Mouse (Mus musculus) brain, embryonic 14.5 days (tissue): ENCODE data around the gene Zfp106. TPM values are rescaled to one million over a fixed set of nuclear protein-coding genes. Genes with fewer than 3 reads are reported as not detected.
A peak's percentile ranks its signal among the peaks of the same experiment; 100 is the strongest.
"Not testable (repeated sequence)": the region's sequence is repeated elsewhere in the genome, so short reads cannot be mapped to it uniquely, and the experiment has no call there.

Experiments
- DNase-seq: peaks from one replicate; pipeline ENCODE4 v3.0.0-alpha.2; 2011; ENCODE audit warnings: low read depth
- CTCF ChIP-seq: fragments of 200-500 bp; IDR thresholded peaks from 2 replicates; pipeline ENCODE4 v1.5.1; 2012; ENCODE audit warnings: inconsistent platforms, mild to moderate bottlenecking, moderate library complexity, borderline replicate concordance; ENCODE audit not compliant: insufficient read depth, insufficient read length; ENCODE audit errors: extremely low read depth
- POLR2A ChIP-seq: fragments of 200-500 bp; IDR thresholded peaks from 2 replicates; pipeline ENCODE4 v1.6.1; 2012; ENCODE audit warnings: mild to moderate bottlenecking, inconsistent platforms, borderline replicate concordance; ENCODE audit not compliant: poor library complexity, insufficient read depth, insufficient read length, severe bottlenecking; ENCODE audit errors: extremely low read depth
- polyA plus RNA-seq: library from polyadenylated mRNA; depleted of rRNA; stranded (reverse); fragments of >200 nt; gene quantifications from 2 replicates; pipeline ENCODE4 v1.2.3, GENCODE M21; 2012; rRNA removed

Zfp106 gene
- polyA plus RNA-seq, result 44.6 and 53.8 TPM in 2 replicates

DNA sequence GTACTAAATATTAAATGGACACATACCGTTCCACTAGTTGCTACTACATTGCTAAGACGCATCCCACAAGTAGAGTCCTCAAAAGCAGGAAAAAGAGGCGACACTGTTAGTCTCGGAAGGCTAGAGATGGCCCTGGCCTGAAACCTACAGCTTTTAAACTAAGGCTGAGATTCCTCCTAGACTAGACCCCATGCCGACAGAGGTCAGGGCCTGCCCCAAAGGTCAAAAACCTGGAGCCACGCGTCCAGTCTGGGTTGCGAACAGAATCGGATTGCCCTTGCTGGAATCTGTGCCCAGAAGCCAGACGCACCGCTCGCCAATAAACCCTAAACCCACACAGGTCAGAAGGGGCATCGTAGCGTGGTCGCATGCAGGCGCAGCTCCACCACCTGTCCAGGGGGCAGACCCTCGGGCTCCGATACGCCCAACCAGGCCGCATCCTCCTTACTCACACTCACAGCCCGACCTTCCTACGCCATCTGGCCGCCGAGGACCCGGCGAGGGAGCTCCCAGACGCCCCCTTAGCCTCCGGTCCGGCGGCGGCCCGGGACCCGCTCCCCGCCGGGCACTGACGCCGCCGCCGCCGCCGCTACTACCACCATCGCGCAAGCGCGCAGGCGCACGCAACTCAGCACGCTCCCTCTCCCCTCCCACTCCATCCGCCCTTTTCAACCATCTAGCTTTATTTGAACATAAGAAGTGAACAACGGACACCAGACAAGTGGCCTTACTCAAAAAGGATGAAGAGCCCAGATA lies at the start of gene Zfp106:
Zfp106 (minus strand) TSS at position 609 of the 756 bp plus-strand sequence.
- TF ChIP-seq CTCF, result no peak
- TF ChIP-seq POLR2A, result peak; percentile 85
- peak; percentile 97 for DNase-seq

DNA sequence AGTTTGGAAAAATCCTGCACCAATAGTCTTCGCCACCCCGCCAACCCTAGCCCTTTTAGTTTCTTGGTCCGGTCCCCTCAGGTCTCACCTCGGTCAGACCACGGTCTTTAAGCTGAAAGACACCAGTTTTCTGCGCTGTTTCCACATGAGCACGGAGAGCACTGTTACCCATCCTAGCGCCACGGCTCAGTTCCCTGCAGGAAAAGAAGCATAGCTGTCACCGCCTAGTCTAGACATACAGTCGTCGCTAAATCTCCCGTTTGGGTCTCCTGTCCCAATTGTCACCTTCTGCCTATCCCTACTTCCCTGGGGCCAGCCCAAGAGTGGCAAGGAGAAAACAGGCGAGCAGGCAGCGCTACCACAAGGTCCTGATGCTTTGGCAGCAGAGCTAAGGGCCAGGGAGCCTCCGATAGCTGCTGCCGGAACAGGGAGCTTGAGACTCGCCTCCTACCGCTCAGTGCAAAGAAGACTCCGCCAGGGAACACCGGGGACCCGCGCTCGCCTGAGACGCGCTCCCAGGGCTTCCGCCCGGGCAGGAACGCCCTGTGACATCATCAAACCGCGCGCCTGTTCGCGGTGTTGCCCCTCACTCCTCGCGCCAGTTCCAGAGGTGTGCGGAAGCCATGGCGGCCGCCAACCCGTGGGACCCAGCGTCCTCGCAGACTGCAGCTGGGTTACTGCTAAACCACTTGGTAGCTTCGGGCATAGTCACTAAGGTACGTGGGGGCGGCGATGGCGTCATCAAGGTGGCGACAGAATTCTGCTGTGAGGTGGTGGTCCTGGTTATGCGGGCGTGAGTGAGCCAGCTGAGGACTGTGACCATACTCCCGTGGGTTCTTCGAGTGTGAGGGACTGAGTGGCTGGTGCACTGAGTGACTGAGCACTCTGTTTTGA lies 45.4 kb upstream of the Zfp106 start, which contains the start of the genes Haus2 and Lrrc57:
Haus2 (plus strand) TSS at position 554 of the 894 bp plus-strand sequence.
Lrrc57 (minus strand) TSS at position 691 of the 894 bp plus-strand sequence.
- TF ChIP-seq POLR2A (peak; percentile 81; the same call in 1 of the 2 replicates), CTCF (peak; percentile 19; the same call in 1 of the 2 replicates)
- DNase-seq, result peak; percentile 96

DNA sequence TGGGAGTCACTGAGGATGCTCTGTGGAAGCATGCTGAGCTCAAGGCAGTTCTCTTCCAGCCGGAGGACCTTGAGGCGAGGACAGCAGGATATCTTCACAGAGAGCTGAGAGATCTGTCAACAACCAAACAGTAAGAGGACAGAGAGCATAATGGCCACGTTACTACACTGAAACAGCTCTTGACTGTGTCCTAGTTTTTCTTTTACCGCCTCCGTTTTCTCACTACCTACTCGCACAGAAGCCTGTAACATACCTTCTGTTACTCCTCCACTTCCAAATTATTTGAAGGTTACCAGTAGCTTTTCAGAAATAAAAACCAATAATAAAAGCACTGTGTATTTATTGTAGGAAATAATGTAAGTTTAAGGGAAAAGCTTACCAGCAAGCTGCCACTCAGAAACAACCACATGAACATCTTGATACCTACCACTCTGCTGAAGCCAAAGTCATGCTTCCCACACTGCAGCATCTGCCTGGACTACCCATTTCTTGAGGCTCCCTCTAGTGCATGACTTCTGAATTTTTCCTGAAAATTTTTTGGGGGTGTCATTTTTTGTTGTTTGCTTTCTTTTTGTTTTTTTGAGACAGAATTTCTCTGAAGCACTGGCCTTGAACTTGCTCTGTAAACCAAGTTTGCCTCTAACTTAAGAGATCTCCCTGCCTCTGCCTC lies 42.5 kb upstream of the Zfp106 start:
- TF ChIP-seq CTCF, result peak; percentile 39; the same call in 1 of the 2 replicates
- TF ChIP-seq POLR2A, result no peak
- no peak for DNase-seq

DNA sequence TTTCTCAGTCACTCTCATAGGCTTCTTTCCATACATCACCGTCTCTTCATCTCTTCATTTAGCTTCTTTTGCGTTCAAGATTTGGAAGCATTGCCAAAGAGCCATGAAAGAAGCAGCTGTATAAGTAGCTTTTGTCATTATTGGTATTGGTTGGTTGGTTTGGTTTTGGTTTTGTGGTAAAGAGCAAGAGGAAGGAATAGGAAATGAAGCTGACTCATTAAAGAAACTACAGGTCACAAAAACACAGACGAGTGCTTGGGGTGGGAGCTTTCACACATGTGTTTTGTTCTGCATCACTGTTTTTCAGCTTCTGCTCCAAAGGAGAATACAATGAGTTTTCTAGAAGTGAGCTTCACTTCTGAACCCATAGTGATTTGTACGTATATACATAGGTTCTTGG lies 35.9 kb upstream of the Zfp106 start:
- TF ChIP-seq POLR2A, result no peak
- no peak for TF ChIP-seq CTCF
- no peak for DNase-seq

DNA sequence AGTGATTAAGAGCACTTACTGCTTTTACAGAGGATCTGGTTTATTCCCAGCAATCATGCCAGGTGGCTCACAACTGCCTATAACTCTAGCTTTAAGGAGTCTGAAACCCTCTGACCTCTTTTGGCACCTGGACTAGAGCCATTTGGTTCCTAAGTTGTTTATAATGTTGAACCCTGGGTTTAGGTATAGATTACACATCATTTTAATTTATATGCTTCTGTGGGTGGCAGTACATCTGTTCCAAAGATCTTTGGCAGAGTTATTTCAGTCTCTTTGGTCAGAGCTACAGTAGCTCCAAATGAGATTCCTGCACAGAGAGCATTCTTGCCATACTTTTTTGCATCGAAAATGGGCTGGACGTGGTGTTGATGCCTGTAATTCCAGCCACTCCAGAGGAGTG lies 34.1 kb upstream of the Zfp106 start:
- DNase-seq, result no peak
- no peak for TF ChIP-seq CTCF
- no peak for TF ChIP-seq POLR2A

DNA sequence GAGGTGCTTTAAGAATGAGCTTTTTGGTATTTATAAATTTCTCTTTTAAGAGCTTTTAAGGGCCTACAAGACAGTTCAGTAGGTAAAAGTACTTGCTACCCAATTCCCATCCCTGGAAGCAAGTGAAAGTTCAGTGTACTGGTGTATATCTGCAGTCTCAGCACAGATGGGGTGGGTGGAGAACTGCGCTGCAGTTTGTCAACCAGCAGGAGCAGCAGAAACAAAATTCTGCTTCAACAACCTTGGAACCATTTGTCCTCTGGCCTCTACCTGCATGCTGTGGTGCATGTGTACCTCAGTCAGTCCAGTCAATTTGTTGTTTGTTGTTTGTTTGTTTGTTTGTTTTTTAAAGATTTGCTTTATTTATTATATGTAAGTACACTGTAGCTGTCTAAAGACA lies 28.6 kb upstream of the Zfp106 start:
- no peak for DNase-seq
- no peak for TF ChIP-seq CTCF
- no peak for TF ChIP-seq POLR2A

DNA sequence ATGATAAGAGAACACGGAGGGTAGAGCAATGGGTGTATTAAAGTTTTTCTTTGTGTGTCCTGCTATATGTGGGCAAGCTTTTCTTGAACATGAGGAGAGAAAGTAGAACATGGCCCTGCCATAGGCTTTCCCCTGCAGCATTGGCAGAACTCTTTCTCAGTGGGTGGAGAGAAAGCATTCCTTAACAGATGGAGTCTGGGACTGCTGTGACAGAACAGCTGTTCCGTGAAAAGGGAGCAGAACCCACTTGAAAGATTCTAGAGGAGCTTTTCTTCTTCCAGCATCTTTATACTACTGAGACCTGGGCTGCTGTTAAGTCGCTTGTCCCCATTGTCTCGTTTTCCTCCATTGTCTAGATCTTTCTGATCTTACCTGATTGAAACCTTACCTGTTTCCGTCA lies 26.1 kb upstream of the Zfp106 start:
- TF ChIP-seq POLR2A, result no peak
- no peak for TF ChIP-seq CTCF
- DNase-seq, result no peak

DNA sequence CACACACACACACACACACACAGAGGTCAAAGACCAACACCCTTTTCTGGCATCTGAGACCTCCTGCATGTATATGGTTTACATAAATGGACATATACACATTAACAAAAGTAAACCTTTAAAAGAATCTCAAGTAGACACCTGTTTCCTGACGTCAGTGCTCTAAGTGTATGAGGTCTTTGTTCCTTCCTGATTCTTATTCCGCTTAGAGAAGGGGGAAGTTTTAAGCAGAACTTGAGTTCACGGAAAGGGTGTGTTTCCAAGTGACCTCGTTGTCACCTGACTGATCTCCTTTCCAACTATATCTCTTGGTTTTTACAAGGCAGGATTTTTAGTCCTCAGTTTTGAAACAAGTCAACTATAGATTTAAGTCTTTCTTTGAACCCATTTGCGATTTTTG lies 14.6 kb upstream of the Zfp106 start:
- no peak for DNase-seq
- no peak for TF ChIP-seq CTCF
- TF ChIP-seq POLR2A, result no peak

DNA sequence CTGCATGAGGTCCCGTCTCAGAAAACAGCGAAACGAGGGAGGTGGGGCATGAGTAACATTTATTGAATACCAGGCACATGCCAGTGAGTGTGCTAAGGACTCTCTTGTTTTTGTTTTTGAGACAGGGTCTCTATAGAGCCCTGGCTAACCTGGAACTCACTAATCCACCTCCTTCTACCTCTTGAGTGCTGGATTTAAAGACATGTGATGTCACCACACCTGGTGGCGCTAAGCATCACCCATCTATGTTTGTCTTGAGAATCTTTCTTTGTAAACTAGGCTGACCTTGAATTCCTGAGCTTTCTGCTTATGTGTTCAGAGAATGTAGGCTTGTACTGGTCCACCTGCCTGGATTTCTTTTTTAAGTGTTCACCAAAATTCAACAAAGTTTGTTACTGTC lies 14.2 kb upstream of the Zfp106 start:
- TF ChIP-seq POLR2A (no peak), CTCF (no peak)
- no peak for DNase-seq

DNA sequence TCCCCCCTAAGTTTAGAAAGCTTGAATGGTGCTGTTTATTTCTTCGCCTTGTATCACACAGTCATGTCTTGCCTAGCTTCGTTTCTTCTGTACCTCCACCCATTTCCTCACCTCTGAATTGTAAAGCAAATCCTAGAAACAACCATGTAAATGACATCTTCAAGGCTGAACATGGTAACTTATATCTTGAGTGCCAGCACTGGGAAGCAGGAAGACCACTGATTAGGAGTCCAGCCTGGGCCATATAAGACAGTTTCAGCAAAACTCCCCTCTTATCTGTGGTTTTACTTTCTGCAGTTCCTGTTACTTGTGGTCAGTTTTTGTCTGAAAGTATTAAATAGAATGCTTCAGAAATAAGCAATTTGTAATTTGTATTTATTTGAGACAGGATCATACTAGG lies 12.3 kb upstream of the Zfp106 start:
- no peak for DNase-seq
- TF ChIP-seq POLR2A (no peak), CTCF (no peak)

DNA sequence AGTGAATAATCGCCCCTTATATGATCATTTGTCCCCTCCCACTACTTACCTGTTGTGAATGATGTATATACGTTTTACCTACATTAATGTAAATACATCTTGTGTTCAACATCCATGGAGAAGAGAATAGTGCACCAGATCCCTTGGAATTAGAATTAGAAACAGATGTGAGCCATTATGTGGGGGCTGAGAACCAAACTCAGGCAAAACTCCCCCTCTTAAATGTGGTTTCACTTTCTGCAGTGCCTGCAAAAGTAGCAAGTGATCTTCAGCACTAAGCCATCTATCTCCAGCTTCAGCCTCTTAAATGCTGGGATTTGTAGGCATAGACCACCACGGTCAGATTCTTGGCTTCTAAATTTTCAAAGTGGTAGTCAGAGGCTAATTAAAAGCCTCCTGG lies 11.5 kb upstream of the Zfp106 start:
- TF ChIP-seq CTCF, result no peak
- no peak for DNase-seq

DNA sequence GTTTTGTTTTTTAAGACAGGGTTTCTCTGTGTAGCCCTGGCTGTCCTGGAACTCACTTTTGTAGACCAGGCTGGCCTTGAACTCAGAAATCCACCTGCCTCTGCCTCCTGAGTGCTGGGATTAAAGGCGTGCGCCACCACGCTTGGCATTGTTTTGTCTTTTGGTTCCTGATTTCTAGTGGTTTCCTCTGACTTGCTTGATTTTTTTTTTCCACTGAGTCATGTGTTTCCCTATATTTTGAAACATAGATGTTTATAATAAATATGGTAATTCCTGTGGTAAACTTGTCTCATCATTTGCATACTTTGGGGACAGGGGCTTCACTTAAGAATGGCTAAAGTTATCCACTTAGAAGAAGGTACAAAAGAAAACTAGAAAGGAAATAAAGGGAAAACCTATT lies 8.5 kb upstream of the Zfp106 start:
- not testable (repeated sequence) for DNase-seq
